Mouse (Mus musculus) CH12F3 (cell line): Measurements from ENCODE around the gene Zfp39.

Experiments
- in situ Hi-C: fragments of 300-500 bp; cut with MboI; formaldehyde crosslinking; loops from 2 replicates; pipeline ENCODE4 v1.14.3; 2020; ENCODE audit warnings: low sequenced_read_pairs

The Zfp39 gene

GRCm38 (mm10) chr11:58926651-58927050 lies 22.6 kb upstream of the Zfp39 start:
- in situ Hi-C loops, result no loop called here

- in situ Hi-C loops, result no loop called here
These were observed 18.4 kb upstream of the Zfp39 start for GRCm38 (mm10) chr11:58922420-58922819.

- in situ Hi-C loops, result no loop called here
These were observed 14.7 kb upstream of the Zfp39 start for GRCm38 (mm10) chr11:58918759-58919158.

DNA sequence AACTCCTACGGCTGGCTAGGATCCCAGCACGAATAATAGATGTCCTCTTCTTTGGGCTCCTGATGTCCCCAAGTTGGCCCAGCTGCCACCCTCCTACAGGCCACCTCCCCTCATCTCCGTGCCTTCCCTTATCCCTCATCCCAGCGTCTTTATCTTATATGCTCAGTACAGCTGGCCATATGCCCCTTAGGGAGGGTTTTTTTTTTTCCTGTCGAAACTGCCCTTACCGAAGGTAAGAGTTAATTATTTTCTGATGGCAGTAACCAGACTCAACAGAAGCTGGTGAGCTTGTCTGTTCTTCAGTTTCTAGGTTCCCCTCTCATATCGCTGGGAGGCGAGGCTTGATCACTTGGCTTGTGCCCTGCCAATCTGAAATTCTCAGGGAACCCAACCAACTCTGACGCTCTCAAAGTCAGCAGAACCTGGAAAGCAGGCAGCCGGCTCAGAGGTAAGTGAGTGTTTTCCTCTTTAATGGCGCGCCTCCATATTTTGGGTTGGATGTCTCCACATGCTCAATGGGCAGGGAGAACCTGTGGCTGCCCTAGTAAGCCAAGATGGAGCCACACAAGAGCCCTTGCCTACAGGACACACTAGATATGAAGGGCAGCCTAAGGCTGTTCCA lies 13.8 kb upstream of the Zfp39 start, which contains the start of gene Btnl10:
TSS of gene Btnl10 (plus strand) at position 164 of the 622 bp plus-strand sequence.
- in situ Hi-C loops, result no loop called here

- in situ Hi-C loops, result no loop called here
These were observed 13.1 kb upstream of the Zfp39 start for GRCm38 (mm10) chr11:58916879-58917744.

DNA sequence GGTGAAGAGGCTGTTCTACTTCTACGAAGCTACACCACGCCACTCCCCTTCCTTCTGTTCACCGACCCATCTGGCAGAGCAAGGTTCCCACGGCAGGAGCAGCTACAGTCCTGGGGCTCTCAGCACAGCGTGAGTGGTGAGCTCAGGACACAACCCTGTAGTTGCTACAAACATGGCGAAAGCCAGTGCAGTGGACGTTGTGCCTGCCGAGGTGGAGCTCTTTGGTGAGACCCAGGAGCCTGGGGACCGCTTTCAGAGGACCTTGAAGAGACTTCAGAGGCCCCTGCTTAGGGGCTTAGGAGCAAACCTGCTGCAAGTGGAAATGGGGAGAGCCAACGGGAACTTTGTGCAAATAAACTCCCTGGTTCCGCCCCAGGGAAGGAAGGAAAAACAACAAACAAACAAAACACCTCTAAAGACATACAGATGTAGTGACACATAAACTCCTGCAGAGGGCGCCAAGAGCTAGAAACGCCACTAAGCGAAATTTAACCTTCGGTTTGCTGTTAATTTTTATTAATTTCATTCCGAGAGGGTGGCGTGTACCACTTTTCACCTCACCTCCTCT lies 10.5 kb upstream of the Zfp39 start:
- in situ Hi-C loops, result no loop called here

DNA sequence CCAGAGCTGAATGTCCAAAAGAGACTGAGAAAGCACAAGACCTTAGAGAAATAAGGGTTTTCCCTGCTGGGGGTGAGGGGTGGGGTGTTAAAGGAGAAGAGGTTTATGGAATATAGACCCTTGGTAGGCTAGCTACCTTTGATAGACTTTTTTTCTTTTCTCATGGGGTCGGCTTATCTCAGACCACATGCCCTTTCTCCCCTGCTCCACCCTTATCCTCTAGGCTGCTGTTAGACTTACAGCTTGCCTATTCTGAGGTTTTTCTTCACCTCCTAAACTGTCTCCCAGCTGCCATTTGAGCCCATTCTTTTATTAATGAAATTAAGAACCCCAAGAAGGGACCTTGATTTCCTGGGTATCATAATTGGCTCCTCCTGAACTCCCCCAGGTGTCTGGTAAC lies 9.8 kb upstream of the Zfp39 start:
- in situ Hi-C loops, result no loop called here

DNA sequence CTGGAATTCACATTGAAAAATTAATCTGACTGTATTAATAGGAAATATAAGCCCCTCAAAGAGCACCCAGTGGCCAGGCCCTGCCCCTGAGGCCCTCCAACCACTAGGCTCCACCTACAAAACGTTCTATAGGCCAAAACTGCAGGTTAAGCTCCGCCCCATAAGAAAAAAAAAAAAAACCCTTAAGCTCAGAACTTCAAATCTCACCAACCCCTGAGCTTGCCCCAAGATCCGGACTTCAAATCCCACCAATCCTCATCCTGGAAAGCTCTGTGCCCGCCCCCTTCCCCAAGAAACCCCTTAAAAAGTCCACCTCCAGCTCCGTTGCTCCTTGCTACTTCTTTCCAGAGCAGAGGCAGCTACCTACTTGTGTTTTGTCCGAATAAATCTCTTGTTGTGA lies 813 bp upstream of the Zfp39 start:
- in situ Hi-C loops, result no loop called here

DNA sequence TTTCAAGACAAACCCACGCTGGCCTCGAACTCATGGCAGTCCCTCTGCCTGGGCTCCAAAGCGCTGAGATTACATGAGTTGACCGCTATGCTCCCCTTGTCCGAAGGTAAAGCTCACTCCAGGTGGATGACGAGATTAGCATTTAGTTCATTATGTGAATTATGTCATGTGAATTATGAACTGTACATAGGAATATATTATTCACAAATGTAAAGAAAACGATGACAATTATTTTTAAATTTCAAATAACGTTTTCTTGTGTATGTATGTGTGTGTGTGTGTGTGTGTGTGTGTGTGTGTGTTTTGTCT lies 339 bp upstream of the Zfp39 start:
- in situ Hi-C loops, result no loop called here

DNA sequence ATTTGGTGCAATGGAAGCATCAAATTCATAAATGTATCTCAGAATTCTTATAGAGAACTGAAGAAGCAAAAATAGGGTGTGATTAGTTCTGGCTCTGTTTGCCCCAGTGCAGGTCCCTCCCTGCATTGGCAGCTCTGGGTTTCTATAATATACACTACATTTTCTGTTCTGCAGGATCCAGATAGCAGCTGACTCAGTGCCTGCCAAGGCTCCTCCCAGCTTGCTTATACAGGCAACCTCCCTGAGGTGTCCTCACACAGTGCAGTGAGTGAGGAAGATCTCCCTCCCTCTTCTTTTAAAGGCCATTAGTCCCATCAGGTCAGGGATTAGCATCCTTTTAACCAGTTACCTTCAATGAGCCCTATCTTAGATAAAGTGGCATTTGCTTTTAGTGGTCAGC lies 2.9 kb downstream of the Zfp39 start:
- in situ Hi-C loops, result no loop called here

DNA sequence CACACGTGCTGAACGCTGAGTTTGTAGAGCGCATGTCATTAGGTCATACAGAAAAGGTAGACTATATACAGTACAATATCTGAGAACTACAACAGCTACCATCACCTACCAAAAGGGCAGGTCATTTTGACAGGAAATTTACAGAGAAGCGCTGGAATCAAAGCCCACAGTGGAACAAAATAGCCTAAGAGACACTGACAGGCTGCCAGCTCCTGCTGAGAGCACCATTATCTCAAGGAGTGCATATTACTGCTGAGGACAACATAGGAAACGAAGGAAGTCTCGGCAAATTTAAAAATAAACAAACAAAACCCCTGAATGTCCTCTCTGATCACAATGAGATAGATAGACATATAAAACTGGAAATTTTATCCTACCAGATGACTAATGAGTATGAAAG lies 6.5 kb downstream of the Zfp39 start:
- in situ Hi-C loops, result no loop called here

- in situ Hi-C loops, result no loop called here
These were observed 9.6 kb downstream of the Zfp39 start for GRCm38 (mm10) chr11:58894456-58894855.

DNA sequence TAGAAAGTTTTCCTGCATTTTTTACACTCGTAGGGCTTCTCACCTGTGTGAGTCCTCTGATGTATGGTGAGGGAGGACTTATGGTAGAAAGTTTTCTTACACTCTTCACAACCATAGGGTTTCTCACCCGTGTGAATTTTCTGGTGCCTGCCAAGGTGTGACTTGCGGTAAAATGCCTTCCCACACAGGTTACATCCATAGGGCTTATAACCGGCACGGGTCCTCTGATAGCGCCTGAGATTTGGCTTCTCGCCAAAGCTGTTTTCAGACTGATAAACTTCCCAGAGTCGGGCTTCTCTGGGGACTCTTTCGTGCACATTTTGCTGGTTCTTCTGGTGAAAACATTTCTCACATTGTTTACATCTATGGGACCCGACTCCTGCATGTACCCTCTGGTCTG lies 13.5 kb downstream of the Zfp39 start:
- in situ Hi-C loops, result no loop called here

- in situ Hi-C loops, result no loop called here
These were observed 20.3 kb downstream of the Zfp39 start for GRCm38 (mm10) chr11:58883756-58884155.

DNA sequence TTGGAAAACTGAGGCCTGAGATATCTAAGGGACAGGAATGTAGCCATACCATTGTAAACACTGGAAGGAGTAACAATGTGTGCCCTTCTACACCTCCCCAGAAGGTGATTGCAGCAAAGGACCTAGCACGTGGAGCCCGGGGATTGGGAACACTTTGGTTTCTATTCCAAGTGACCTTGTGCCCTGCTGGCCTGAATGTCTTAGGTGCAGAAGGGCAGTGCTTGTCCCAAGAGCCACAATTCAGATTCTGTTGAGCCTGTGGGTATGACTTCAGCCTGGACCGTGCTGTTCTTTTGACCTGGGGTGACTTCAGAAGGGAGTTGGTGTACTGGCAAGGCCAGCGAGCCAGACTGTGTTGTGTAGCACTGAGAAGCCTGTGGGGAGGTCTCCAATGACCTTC lies 33.1 kb downstream of the Zfp39 start:
- in situ Hi-C loops, result no loop called here

- in situ Hi-C loops, result no loop called here
These were observed 36.1 kb downstream of the Zfp39 start for GRCm38 (mm10) chr11:58867954-58868330.

GRCm38 (mm10) chr11:58867039-58867953 lies 36.7 kb downstream of the Zfp39 start, which contains the start of gene 2810021J22Rik:
TSS of gene 2810021J22Rik (plus strand) at chr11:58867216.
- in situ Hi-C loops, result no loop called here

- in situ Hi-C loops, result no loop called here
These were observed 43.3 kb downstream of the Zfp39 start for GRCm38 (mm10) chr11:58860744-58861143.

GRCm38 (mm10) chr11:58849731-58850130 lies 54.3 kb downstream of the Zfp39 start:
- in situ Hi-C loops, result no loop called here

DNA sequence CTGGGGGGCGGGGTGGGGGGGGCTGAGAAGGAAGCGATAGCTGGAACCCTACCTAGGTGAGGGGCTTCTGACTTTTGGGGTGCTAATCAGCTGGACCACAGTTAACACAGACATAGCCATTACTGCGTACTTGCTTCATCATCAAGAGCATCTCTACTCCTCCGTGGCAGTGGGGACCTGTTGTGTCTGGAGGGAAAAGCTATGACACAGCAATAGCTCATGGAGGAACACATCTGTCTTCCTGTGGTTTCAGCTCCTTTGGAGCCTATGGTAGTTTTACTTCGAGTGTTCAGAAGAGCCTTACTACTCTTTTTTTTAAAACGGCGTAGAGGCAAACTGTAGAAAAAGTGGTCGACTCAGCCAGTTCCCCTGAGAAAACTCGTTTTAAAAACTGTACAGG lies 56.4 kb downstream of the Zfp39 start:
- in situ Hi-C loops, result no loop called here

- in situ Hi-C loops, result no loop called here
These were observed 57.0 kb downstream of the Zfp39 start, which contains the start of gene Gm12258 for GRCm38 (mm10) chr11:58846919-58847461. TSS of gene Gm12258 (plus strand) at chr11:58847158.
